Mouse (Mus musculus) bone marrow macrophage, adult 2 months (primary cell): ENCODE measurements around the gene Hmgb3. TPM values are rescaled to one million over a fixed set of nuclear protein-coding genes. Genes with fewer than 3 reads are reported as not detected.

Source experiments
- H3K27ac ChIP-seq: 2 replicates; pipeline ENCODE4 v1.5.1; 2012; ENCODE audit warnings: low read depth, low read length; ENCODE audit not compliant: insufficient read depth
- H3K4me1 ChIP-seq: 2 replicates; pipeline ENCODE4 v1.6.1; 2012; ENCODE audit warnings: low read length; ENCODE audit not compliant: control insufficient read depth, insufficient read depth
- H3K4me3 ChIP-seq: 2 replicates; pipeline ENCODE4 v1.5.1; 2012; ENCODE audit warnings: mild to moderate bottlenecking, low read length, moderate library complexity; ENCODE audit not compliant: insufficient read depth
- CTCF ChIP-seq: IDR thresholded peaks from 2 replicates; pipeline ENCODE4 v1.5.1; 2012; ENCODE audit warnings: low read depth, mild to moderate bottlenecking, low read length, moderate library complexity
- POLR2A ChIP-seq: IDR thresholded peaks from 2 replicates; pipeline ENCODE4 v1.6.1; 2012; ENCODE audit warnings: mild to moderate bottlenecking, low read depth, low read length, borderline replicate concordance
- polyA plus RNA-seq: library from polyadenylated mRNA; stranded (reverse); fragments of >200 nt; gene quantifications from 2 replicates; pipeline ENCODE4 v1.2.4, GENCODE M21; 2012; ENCODE audit not compliant: missing spikeins, insufficient read depth, insufficient read length

Gene Hmgb3
- polyA plus RNA-seq, 1 experiment, result 19.5 TPM

GRCm38 (mm10) chrX:71575550-71575949 is 19.8 kb downstream of the Hmgb3 start:
- Histone ChIP-seq H3K4me1 (no peaks in the 10 kb centered on the region), H3K27ac (no peak overlapping the region), H3K4me3 (no peak overlapping the region)
- TF ChIP-seq CTCF (no peak), POLR2A (no peak)

- no peaks in the 10 kb centered on the region for H3K4me1 ChIP-seq
- no peak overlapping the region for H3K4me3 ChIP-seq
- H3K27ac ChIP-seq, result no peak overlapping the region
- TF ChIP-seq CTCF (no peak), POLR2A (no peak)
Measured at GRCm38 (mm10) chrX:71589181-71589580, 33.5 kb downstream of the Hmgb3 start.

GRCm38 (mm10) chrX:71601052-71601611 is 45.4 kb downstream of the Hmgb3 start:
- H3K4me3 ChIP-seq, result no peak overlapping the region
- no peak for TF ChIP-seq CTCF
- no peak for TF ChIP-seq POLR2A
- H3K4me1 ChIP-seq, result no peaks in the 10 kb centered on the region
- H3K27ac ChIP-seq, result no peak overlapping the region

Other genes with a start within 250 kb of the Hmgb3 start
- 14.6 and 23.0 TPM in 2 replicates for gene Mtmr1, start 191.2 kb upstream of the Hmgb3 start, polyA plus RNA-seq
- 22.9 and 23.8 TPM in 2 replicates for gene Cd99l2, start 63.1 kb upstream of the Hmgb3 start, polyA plus RNA-seq
- not detected in 2 replicates for gene Gpr50, start 107.7 kb downstream of the Hmgb3 start, polyA plus RNA-seq